Comparison of ENCODE assay signal across 8 mouse cellular contexts in genomic region chr1:189830797-189831232, GRCm38 (mm10).
DNase-seq lines count a peak whose midpoint lies in the region; ATAC-seq lines count a peak whose summit lies in the region.
"Had no signal": no experiment of that assay in that cellular context is flagged by ENCODE, and none has a peak within 500 bp of the region (broad histone marks: within the 10 kb centered on the region; RNA-seq: fewer than 3 reads in every experiment).

No protein-coding gene starts in this region.

- no peak overlapping the region for H3K4me2 ChIP-seq in neural tube, embryonic 12.5 days (replicated peaks)
- H3K4me2 ChIP-seq in neural tube, embryonic 15.5 days = no peak overlapping the region
- peak overlapping the region; percentile 31 for H3K4me2 ChIP-seq in limb, embryonic 12.5 days
- no peak overlapping the region for H3K4me2 ChIP-seq in forebrain, embryonic 13.5 days

- 0 out of 2 replicates have a peak, but pooled peaks have one; percentile 44 for ATAC-seq in neural tube, embryonic 12.5 days (ENCODE audit: low FRiP score, low read depth)
- ATAC-seq in neural tube, embryonic 15.5 days (ENCODE audit: low FRiP score) = no peak
- ATAC-seq in limb, embryonic 12.5 days (ENCODE audit: insufficient number of reproducible peaks, insufficient read depth, low FRiP score, low TSS enrichment, low read depth) = no peak
- ATAC-seq in forebrain, embryonic 13.5 days = no peak

- no peak overlapping the region for H3K9ac ChIP-seq in neural tube, embryonic 12.5 days
- H3K9ac ChIP-seq in neural tube, embryonic 15.5 days (replicated peaks) = no peak overlapping the region
- H3K9ac ChIP-seq in limb, embryonic 12.5 days (replicated peaks) = no peak overlapping the region
- H3K9ac ChIP-seq in forebrain, embryonic 13.5 days = no peak overlapping the region

- H3K27ac ChIP-seq in neural tube, embryonic 12.5 days = no peak overlapping the region
- no peak overlapping the region for H3K27ac ChIP-seq in neural tube, embryonic 15.5 days (replicated peaks)
- H3K27ac ChIP-seq in embryonic facial prominence, embryonic 10.5 days (replicated peaks) = peak overlapping the region; percentile 4; the same call in 1 of the 2 replicates
- peak overlapping the region; percentile 56; the same call in 1 of the 2 replicates for H3K27ac ChIP-seq in limb, embryonic 12.5 days
- H3K27ac ChIP-seq in forebrain, embryonic 13.5 days = no peak overlapping the region

- H3K36me3 ChIP-seq in neural tube, embryonic 12.5 days = no peaks in the 10 kb centered on the region; the same call in 1 of the 2 replicates
- H3K36me3 ChIP-seq in neural tube, embryonic 15.5 days = no peaks in the 10 kb centered on the region
- peaks cover 38% of the 10 kb centered on the region for H3K36me3 ChIP-seq in embryonic facial prominence, embryonic 10.5 days (replicated peaks)
- H3K36me3 ChIP-seq in limb, embryonic 12.5 days = peaks cover 57% of the 10 kb centered on the region
- H3K36me3 ChIP-seq in forebrain, embryonic 13.5 days (ENCODE audit: poor library complexity, severe bottlenecking) = no peaks in the 10 kb centered on the region

- H3K9me3 ChIP-seq in neural tube, embryonic 12.5 days = no peaks in the 10 kb centered on the region
- H3K9me3 ChIP-seq in neural tube, embryonic 15.5 days (replicated peaks) = no peaks in the 10 kb centered on the region
- no peaks in the 10 kb centered on the region for H3K9me3 ChIP-seq in embryonic facial prominence, embryonic 10.5 days
- H3K9me3 ChIP-seq in limb, embryonic 12.5 days = no peaks in the 10 kb centered on the region
- H3K9me3 ChIP-seq in forebrain, embryonic 13.5 days (replicated peaks) = no peaks in the 10 kb centered on the region

- no peak overlapping the region for H3K4me3 ChIP-seq in neural tube, embryonic 12.5 days
- no peak overlapping the region for H3K4me3 ChIP-seq in neural tube, embryonic 15.5 days (replicated peaks)
- no peak overlapping the region for H3K4me3 ChIP-seq in embryonic facial prominence, embryonic 10.5 days
- no peak overlapping the region for H3K4me3 ChIP-seq in limb, embryonic 12.5 days (replicated peaks)
- no peak overlapping the region for H3K4me3 ChIP-seq in forebrain, embryonic 13.5 days
- H3K4me3 ChIP-seq: erythroblast, embryonic 14.5 days had no signal

- no peaks in the 10 kb centered on the region for H3K4me1 ChIP-seq in neural tube, embryonic 12.5 days
- H3K4me1 ChIP-seq in neural tube, embryonic 15.5 days = peaks cover 7% of the 10 kb centered on the region
- peaks cover 30% of the 10 kb centered on the region for H3K4me1 ChIP-seq in embryonic facial prominence, embryonic 10.5 days
- H3K4me1 ChIP-seq in limb, embryonic 12.5 days (replicated peaks) = peaks cover 10% of the 10 kb centered on the region
- H3K4me1 ChIP-seq in forebrain, embryonic 13.5 days = peaks cover 8% of the 10 kb centered on the region

- H3K27me3 ChIP-seq in neural tube, embryonic 12.5 days (replicated peaks) = no peaks in the 10 kb centered on the region
- H3K27me3 ChIP-seq in neural tube, embryonic 15.5 days (replicated peaks) = no peaks in the 10 kb centered on the region
- no peaks in the 10 kb centered on the region for H3K27me3 ChIP-seq in embryonic facial prominence, embryonic 10.5 days (replicated peaks; ENCODE audit: low read depth, poor library complexity, severe bottlenecking)
- H3K27me3 ChIP-seq in limb, embryonic 12.5 days = no peaks in the 10 kb centered on the region
- H3K27me3 ChIP-seq in forebrain, embryonic 13.5 days = no peaks in the 10 kb centered on the region

- 9% methylated on average over 12 of the region's 12 CpGs for WGBS in neural tube, embryonic 12.5 days
- 9% methylated on average over 12 of the region's 12 CpGs for WGBS in neural tube, embryonic 15.5 days
- WGBS in embryonic facial prominence, embryonic 10.5 days = 21% methylated on average over 12 of the region's 12 CpGs
- 6% methylated on average over 12 of the region's 12 CpGs for WGBS in limb, embryonic 12.5 days
- 13% methylated on average over 12 of the region's 12 CpGs for WGBS in forebrain, embryonic 13.5 days

- DNase-seq in embryonic facial prominence, embryonic 10.5 days (ENCODE audit: low spot score) = peak; percentile 45
- DNase-seq in thymus, postnatal 36 days = peak; percentile 90 to 96
- no peak for DNase-seq in right cerebral cortex, adult 2 months (ENCODE audit: low spot score in 2 of 2)

Comparison
In these comparisons a context has a peak if more than half of its experiments do, and no peak if none do; other contexts are left out.
1. H3K27ac ChIP-seq: peak in embryonic facial prominence, embryonic 10.5 days (single experiment) and limb, embryonic 12.5 days (single experiment); none in neural tube, embryonic 12.5 days (single experiment), neural tube, embryonic 15.5 days (single experiment) and forebrain, embryonic 13.5 days (single experiment).
2. DNase-seq: peak in embryonic facial prominence, embryonic 10.5 days (single experiment) and thymus, postnatal 36 days (2 of 2); none in right cerebral cortex, adult 2 months (0 of 2).